Mouse (Mus musculus) ES-Bruce4 (cell line): Measurements from ENCODE around the gene Rprd1b.

Experiments
- CTCF ChIP-seq: IDR thresholded peaks from one replicate; pipeline ENCODE4 v1.8.1; 2011; ENCODE audit warnings: low read depth, low read length
- EP300 ChIP-seq: IDR thresholded peaks from 2 replicates; pipeline ENCODE4 v1.6.1; 2011; ENCODE audit warnings: low read depth, low read length; ENCODE audit not compliant: insufficient read depth
- POLR2A ChIP-seq: IDR thresholded peaks from one replicate; pipeline ENCODE4 v1.8.1; 2011; ENCODE audit warnings: low read length; ENCODE audit not compliant: insufficient read depth

- no peak for TF ChIP-seq CTCF
- no peak for TF ChIP-seq POLR2A
- TF ChIP-seq EP300 = no peak
Observed at GRCm38 (mm10) chr2:158067260-158067824, 39.0 kb downstream of the Rprd1b start.
